Mouse (Mus musculus) heart, embryonic 11.5 days (tissue): Measurements from ENCODE around the gene Gm49450. TPM values are rescaled to one million over a fixed set of nuclear protein-coding genes. Genes with fewer than 3 reads are reported as not detected.
A peak's percentile ranks its signal among the peaks of the same experiment; 100 is the strongest.

Source experiments
- ATAC-seq: fragments of 200-750 bp; cut with Nextera tagmentation; replicated peaks from 2 replicates; pipeline ENCODE4 v1.8.0; 2017; ENCODE audit warnings: moderate library complexity; ENCODE audit not compliant: insufficient number of reproducible peaks, low FRiP score, low TSS enrichment
- H3K27ac ChIP-seq: fragments of 300-500 bp; sonication (generic); 2 replicates; pipeline ENCODE4 v1.5.1; 2014; ENCODE audit warnings: mild to moderate bottlenecking, low read depth, low read length
- H3K27me3 ChIP-seq: fragments of 300-500 bp; sonication (generic); 2 replicates; pipeline ENCODE4 v1.6.1; 2014; ENCODE audit warnings: mild to moderate bottlenecking, low read length, mixed read lengths; ENCODE audit not compliant: control insufficient read depth, insufficient read depth
- H3K36me3 ChIP-seq: fragments of 300-500 bp; sonication (generic); 2 replicates; pipeline ENCODE4 v1.6.1; 2014; ENCODE audit warnings: mild to moderate bottlenecking, low read length, moderate library complexity, mixed read lengths; ENCODE audit not compliant: control insufficient read depth, insufficient read depth
- H3K4me1 ChIP-seq: fragments of 300-500 bp; sonication (generic); 2 replicates; pipeline ENCODE4 v1.6.1; 2014; ENCODE audit warnings: low read length; ENCODE audit not compliant: control insufficient read depth, insufficient read depth
- H3K4me2 ChIP-seq: fragments of 300-500 bp; sonication (generic); 2 replicates; pipeline ENCODE4 v1.6.1; 2014; ENCODE audit warnings: mild to moderate bottlenecking, moderate library complexity
- H3K4me3 ChIP-seq: fragments of 300-500 bp; sonication (generic); 2 replicates; pipeline ENCODE4 v1.5.1; 2014; ENCODE audit warnings: low read depth, low read length
- H3K9ac ChIP-seq: fragments of 300-500 bp; sonication (generic); 2 replicates; pipeline ENCODE4 v1.6.1; 2014; ENCODE audit warnings: mild to moderate bottlenecking, low read depth, low read length, moderate library complexity
- H3K9me3 ChIP-seq: fragments of 300-500 bp; sonication (generic); replicated peaks from 2 replicates; pipeline ENCODE4 v1.6.1; 2016; ENCODE audit warnings: low read length; ENCODE audit not compliant: control insufficient read depth
- WGBS: fragments of 180-500 bp; shearing (Covaris S2); extraction: QIAGEN DNeasy Blood & Tissue Kit; methylation state at CpG from one replicate; pipeline ENCODE4 v1.1.7; 2014; ENCODE audit not compliant: insufficient replicate concordance; 5-methylcytosine and 5-hydroxymethylcytosine counted together
- polyA plus RNA-seq: library from polyadenylated mRNA; unstranded; fragments of >200 nt; fragmentation: Nextera tagmentation; extraction: Ambion mirVana; gene quantifications from 2 replicates; pipeline ENCODE4 v1.2.1, GENCODE M21; 2014

Gm49450 gene
- polyA plus RNA-seq = not detected in 2 replicates

DNA sequence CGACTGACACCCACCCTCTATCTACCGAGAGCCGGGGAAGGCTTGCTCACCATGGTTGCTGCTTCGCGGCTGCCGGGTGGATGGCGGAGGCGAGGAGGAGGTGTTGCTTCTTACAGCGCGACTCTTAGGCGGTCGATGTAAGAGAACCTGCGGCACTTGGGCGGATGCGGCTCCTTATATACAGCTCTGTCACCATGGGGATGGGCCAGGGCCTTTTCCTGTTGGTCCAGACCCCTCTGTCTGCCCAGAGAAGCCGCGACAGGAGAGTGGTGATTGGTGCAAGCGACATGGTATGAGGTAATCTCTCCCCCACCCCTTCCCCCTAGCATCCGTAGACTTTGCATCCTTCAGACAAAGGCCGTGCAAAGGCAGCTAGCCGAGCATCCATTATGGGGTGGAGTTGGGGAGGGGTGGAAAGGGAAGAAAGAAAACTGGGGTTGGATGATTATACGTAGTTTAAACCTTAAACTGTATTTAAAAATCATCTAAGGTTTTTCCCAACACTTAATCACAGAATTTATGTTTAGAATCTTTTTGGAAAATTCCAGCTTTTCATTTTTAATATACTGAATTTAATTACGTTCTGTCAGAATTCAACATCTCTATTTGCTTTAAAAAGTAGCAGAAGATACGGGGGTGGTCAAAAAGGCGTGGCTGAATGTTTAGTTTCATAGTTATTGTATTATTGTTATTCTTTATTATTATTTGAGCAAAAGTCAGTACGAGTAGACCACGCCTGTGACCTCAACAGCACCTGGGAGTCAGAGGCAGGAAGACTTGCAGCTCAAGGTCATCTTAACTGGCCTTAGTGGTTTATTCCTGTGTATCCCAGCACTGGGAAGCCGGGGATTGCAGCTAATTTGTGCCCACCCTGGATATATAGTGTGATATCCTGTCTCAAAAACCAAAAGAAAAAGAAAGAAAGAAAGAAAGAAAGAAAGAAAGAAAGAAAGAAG is at the start of gene Gm49450, which contains the start of gene Tuba1a:
TSS of gene Gm49450 (minus strand) at position 151 of the 956 bp plus-strand sequence.
TSS of gene Tuba1a (minus strand) at position 303 of the 956 bp plus-strand sequence.
- peak within 1 kb of the TSS; percentile 99 for H3K9ac ChIP-seq
- H3K4me2 ChIP-seq = peak within 1 kb of the TSS; percentile 70
- peak; percentile 97 for ATAC-seq
- H3K27ac ChIP-seq = peak within 1 kb of the TSS; percentile 99
- no peaks in the 10 kb centered on the region for H3K36me3 ChIP-seq
- peaks cover 13% of the 10 kb centered on the region for H3K4me1 ChIP-seq
- H3K9me3 ChIP-seq = no peaks in the 10 kb centered on the region
- WGBS = 7% methylated on average over 28 of the region's 28 CpGs
- H3K4me3 ChIP-seq = peak within 1 kb of the TSS; percentile 91
- H3K27me3 ChIP-seq = no peaks in the 10 kb centered on the region

DNA sequence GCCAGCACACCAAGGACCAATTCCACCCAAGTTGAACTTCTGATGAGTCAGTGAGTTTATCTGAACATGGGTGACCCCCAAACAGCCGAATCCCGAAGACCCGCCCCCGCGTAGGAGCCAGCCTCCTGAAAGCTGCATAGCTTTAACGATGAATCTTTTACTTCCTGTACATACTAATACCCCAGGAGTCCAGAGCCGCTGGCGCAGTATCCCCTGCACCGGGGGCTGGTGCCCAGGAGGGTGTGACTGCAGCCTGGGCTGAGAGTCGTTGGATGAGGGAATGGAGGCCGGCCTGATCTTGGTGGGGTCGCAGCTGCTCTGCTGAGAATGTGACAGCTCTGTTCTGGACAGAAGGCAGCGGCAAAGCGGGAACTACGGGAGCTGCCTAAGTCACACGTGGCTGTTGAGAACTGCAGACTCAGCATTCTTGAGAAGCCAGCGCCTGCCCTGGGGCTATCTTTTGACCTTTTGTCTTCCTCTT is 48.1 kb upstream of the Gm49450 start:
- ATAC-seq = no peak; the same call in 1 of the 2 replicates

DNA sequence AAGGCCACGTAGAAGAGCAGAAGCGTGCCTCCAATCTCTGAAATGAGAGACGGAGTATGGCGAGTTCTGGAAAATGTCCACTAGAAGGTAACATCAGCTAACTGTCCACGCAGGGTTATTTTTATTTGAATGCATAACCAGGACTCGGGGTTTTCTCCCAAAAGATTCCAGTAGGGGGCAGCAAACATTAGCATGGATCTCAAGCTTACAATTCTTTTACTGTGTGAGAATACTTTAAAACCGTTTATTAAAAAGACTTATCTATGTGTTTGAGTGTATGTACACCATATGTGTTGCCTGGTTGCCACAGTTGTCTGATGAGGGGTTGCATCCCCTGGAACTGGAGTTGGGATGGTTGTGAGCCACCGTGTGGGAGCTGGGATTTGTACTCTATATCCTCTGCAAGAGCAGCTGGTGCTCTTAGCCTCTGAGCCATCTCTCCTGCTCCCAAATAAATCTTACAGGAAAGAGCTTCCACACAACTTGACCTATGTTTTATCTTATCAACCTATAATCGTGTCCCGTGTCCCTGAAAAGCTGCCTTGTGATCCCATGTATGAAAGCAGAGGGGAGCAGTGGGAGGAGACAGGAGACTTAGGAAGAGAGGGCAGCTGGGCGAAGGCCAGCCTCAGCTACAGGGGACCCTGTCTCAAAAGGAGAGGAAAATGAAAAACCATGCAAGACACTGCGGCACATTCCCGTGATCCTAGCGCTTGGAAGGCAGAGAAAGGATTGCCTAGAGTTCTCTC is 47.4 kb upstream of the Gm49450 start:
- H3K27ac ChIP-seq = peak overlapping the region; percentile 37; the same call in 1 of the 2 replicates
- no peak overlapping the region for H3K9ac ChIP-seq
- H3K4me1 ChIP-seq = peaks cover 41% of the 10 kb centered on the region
- 28% methylated on average over 14 of the region's 14 CpGs for WGBS
- no peaks in the 10 kb centered on the region for H3K36me3 ChIP-seq
- no peaks in the 10 kb centered on the region for H3K9me3 ChIP-seq
- H3K4me2 ChIP-seq = peak overlapping the region; percentile 68
- H3K4me3 ChIP-seq = no peak overlapping the region
- no peak for ATAC-seq
- no peaks in the 10 kb centered on the region for H3K27me3 ChIP-seq

More for the DNA sequence above, 48.1 kb upstream of the Gm49450 start:
- H3K4me3 ChIP-seq = peak overlapping the region; percentile 21; the same call in 1 of the 2 replicates
- peaks cover 36% of the 10 kb centered on the region for H3K4me1 ChIP-seq
- H3K4me2 ChIP-seq = peak overlapping the region; percentile 68
- H3K27ac ChIP-seq = peak overlapping the region; percentile 32; the same call in 1 of the 2 replicates
- H3K9me3 ChIP-seq = no peaks in the 10 kb centered on the region
- no peaks in the 10 kb centered on the region for H3K36me3 ChIP-seq
- WGBS = 11% methylated on average over 17 of the region's 17 CpGs
- H3K9ac ChIP-seq = peak overlapping the region; percentile 64
- no peaks in the 10 kb centered on the region for H3K27me3 ChIP-seq

DNA sequence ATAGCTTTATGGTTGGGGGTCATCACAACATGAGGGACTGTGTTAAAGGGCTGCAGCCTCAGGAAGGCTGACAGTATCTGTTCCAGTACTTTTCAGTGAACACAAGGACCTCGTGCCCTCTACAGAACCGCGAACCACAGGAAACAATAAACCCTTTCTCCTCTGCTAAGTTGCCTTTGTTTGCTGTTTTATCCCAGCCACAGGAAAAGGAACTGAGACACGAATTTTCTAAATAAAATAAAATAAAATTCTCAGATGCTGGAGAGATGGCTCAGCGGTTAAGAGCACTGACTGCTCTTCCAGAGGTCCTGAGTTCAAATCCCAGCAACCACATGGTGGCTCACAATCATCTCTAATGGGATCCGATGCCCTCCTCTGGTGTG is 45.4 kb upstream of the Gm49450 start:
- H3K4me2 ChIP-seq = peak overlapping the region; percentile 33
- 0 out of 2 replicates have a peak overlapping the region, but pooled peaks have one; percentile 16 for H3K9ac ChIP-seq
- H3K4me1 ChIP-seq = peaks cover 41% of the 10 kb centered on the region

DNA sequence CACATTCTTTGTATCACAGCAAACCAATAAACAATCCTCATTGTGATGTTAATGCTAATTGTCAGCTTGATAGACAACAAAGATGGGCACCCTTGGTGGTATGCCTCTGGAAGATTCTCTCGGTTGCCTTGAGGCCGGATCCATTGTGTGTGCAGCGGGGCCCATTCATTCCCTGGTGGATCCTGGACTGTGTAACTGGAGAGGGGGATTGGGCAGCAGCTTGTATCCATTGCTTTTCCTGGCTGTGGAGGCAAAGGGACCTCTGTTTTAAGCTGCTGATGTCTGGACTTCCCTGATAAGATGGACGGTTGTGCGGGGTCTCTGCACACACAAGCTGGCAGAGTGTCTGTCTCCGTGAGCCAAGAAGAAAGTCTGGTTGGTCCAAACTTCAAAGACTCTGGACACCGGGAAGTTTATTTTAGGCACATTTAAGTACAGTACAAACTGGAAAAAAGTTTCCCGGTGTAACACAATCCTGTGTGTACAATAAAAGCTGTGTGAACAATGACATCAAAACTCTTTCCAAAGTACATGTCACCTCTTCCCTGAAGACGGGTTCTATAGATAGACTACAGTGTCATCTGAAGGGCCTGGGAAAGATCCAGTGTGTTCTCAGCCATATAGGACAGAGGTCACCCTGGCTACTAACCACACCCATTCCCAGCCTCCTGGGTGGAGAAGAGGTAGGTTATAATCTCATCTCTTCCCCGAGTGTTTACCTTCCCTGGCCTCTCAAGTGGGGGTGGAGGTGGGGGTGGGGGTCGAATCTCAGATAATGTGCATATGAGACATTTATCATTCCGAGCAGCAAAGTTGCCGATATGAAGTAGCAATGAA is 44.8 kb upstream of the Gm49450 start:
- peaks cover 45% of the 10 kb centered on the region for H3K4me1 ChIP-seq
- peak overlapping the region; percentile 64 for H3K27ac ChIP-seq
- 0 out of 2 replicates have a peak overlapping the region, but pooled peaks have one; percentile 16 for H3K9ac ChIP-seq
- 21% methylated on average over 13 of the region's 13 CpGs for WGBS
- no peaks in the 10 kb centered on the region for H3K9me3 ChIP-seq
- no peaks in the 10 kb centered on the region for H3K27me3 ChIP-seq
- 0 out of 2 replicates have a peak, but pooled peaks have one; percentile 41 for ATAC-seq
- H3K36me3 ChIP-seq = no peaks in the 10 kb centered on the region
- H3K4me3 ChIP-seq = 0 out of 2 replicates have a peak overlapping the region, but pooled peaks have one; percentile 3
- H3K4me2 ChIP-seq = peak overlapping the region; percentile 33

More for the DNA sequence above, 45.4 kb upstream of the Gm49450 start:
- H3K9me3 ChIP-seq = no peaks in the 10 kb centered on the region
- no peaks in the 10 kb centered on the region for H3K27me3 ChIP-seq
- H3K36me3 ChIP-seq = no peaks in the 10 kb centered on the region
- H3K27ac ChIP-seq = peak overlapping the region; percentile 64
- no peak for ATAC-seq
- 41% methylated on average over 6 of the region's 6 CpGs for WGBS
- 0 out of 2 replicates have a peak overlapping the region, but pooled peaks have one; percentile 3 for H3K4me3 ChIP-seq

DNA sequence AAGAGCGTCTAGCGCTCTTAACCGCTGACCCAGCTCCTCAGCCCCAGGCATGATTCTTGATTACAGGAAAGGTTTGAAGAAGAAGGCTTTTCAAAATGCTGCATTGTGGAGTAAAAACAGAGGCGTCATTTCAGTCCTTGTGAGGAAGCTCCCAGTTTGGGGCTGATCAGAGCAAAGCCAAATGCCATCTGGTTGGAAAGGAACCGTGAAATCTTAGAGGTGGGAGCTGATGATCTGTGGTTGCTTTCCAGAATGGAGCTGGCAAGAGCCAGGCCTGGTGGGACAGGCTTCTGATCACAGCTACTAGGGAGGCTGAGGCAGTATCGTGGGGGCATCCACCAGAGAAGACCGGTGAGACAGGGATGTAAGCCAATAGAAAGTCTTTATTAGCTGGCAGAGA is 43.5 kb upstream of the Gm49450 start:
- peaks cover 53% of the 10 kb centered on the region for H3K4me1 ChIP-seq
- 0 out of 2 replicates have a peak overlapping the region, but pooled peaks have one; percentile 35 for H3K27ac ChIP-seq
- no peak overlapping the region for H3K9ac ChIP-seq
- H3K9me3 ChIP-seq = no peaks in the 10 kb centered on the region
- no peak for ATAC-seq
- 77% methylated on average over 7 of the region's 7 CpGs for WGBS
- no peak overlapping the region for H3K4me3 ChIP-seq
- no peaks in the 10 kb centered on the region for H3K36me3 ChIP-seq
- H3K27me3 ChIP-seq = no peaks in the 10 kb centered on the region
- H3K4me2 ChIP-seq = no peak overlapping the region

DNA sequence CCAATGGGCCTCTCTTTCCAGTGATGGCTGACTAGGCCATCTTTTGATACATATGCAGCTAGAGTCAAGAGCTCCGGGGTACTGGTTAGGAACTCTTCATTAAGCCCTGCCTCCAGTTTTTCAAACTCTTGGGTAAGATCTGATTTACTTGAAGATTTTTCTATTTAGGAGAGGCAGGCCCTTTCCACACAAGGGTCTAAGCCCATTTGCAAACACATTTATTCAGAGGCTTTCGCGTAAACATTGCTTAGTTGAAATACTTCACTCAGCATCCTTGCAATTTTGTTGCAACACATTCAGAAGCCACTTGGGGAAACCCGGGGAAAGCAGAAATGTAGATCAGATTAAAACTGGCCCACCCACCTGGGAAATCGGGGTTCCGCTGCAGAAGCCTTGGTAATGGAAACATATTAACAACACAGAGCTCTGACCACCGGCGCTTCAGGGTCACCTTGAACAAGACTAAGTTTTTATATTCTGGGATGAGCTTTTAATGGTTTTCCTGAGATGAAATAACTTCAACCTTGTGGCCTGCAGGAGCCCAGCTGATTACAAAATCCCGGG is 41.7 kb upstream of the Gm49450 start:
- Histone ChIP-seq H3K4me3 (no peak overlapping the region), H3K4me2 (no peak overlapping the region), H3K36me3 (no peaks in the 10 kb centered on the region), H3K9me3 (no peaks in the 10 kb centered on the region), H3K27me3 (no peaks in the 10 kb centered on the region), H3K27ac (0 out of 2 replicates have a peak overlapping the region, but pooled peaks have one; percentile 35), H3K9ac (no peak overlapping the region), H3K4me1 (peaks cover 56% of the 10 kb centered on the region)
- ATAC-seq = no peak
- WGBS = 78% methylated on average over 9 of the region's 9 CpGs
